Mouse (Mus musculus) cerebellum, postnatal 36 days (tissue): ENCODE results near the gene Emsy.

Experiments used
- DNase-seq, 2 experiments: peaks; one replicate each; pipeline ENCODE4 v3.0.0; 2021 to 2022; ENCODE audit warnings: mixed read lengths in 2 of 2

The Emsy gene

DNA sequence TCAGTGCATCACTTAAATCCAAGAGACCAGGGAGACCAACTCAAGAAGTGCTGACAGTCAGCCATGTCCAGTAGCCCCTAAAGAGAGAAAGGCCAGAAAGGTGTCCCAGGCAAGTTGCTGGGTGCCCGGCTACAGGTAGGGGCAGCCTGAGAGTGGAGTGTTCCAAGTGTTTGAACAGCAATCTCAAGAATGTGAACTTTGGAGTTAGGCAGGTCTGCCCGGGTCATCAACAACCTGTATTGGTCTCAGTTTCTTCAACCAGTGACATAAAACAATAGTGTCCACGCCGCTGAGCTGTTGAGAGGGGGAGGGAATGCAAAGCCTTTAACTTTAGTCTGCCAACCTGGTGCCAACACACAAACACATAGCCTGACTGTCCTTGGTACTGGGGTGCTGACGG, 115.0 kb downstream of the Emsy start:
- no peak for DNase-seq

DNA sequence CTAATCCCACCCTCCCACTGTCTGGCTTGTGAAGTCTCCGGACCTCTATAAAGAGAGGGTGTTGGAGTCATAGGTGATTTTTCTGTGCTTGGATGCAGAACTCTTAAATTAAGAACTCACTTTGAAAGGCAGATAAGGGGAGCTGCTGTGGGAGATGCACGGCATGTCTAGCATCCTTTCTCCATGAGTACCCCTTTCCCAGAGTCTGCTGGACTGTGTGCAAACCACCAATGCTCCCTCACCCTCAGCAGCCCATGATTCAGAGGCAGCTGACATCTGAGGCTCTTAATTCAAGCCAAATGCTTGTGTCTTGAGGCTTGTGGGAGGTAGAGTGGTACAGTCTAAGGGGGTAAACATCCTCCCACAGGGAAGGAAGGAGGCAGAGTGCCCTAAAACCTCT, 115.7 kb downstream of the Emsy start:
- no peak for DNase-seq

DNA sequence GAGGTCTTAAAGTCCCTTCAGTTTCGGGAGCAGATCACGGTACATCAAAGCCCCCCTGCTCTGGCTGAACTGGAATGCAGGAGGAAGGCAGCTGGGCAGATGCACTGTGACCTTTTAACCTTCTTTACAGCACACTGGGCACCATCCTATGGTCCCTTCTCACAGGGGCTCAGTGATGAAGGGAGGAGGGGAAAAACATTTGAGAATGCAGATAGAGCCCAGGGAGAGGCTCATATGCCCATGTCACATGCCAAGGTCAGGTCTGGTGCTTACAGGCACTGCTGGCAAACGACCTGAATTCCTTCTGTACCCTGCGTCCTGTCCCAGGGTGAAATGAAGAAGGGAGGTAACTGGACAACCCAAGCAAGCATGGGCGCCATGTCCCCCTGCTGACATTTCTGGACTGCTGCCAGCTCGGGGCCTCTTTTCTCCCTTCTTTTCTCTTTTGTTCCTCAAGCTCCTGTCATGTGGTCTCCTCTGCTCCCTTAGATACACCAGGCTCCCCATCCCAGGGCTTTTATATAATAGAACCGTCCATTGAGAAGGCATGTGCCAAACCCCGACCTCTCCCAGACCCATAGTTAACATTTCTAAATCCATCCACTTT, 118.5 kb downstream of the Emsy start:
- DNase-seq: no peak

DNA sequence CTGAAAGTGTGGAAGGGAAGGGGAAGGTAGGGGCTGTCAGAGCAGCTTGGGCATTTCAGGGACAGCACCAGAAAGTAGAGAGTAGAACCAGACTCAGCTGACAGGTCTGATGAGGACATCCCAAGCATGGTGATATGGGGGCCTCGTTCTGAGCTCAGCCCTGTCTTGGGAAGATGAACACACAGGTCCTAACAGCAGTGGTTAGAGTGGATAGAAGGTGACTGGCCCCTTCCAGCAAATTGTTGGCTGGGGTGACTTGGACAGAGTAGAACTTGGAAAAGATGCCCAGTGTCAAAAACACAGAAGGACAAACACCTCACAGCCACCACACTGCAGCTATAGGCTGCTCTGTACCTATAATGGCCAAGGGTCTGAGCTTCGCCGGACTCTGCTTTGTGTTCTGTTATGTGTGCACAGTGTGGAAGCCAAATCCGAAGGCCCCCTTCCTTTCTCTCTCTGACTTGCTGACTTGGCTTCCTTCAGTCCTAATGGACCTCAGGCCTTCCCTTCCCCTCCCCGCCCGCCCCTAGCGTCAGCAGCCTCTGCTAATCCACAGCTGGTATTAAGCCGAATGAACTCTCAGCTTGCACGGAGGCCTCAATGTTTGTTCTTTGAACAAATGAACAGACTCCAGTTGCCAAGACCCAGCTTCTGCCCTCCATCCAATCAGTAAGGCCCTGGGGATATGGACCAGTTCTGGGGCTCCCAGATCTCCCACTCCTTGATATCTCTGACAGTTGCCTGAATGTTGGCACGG, 119.2 kb downstream of the Emsy start:
- no peak for DNase-seq
